Mouse (Mus musculus) thymus, postnatal 4 days (tissue): Measurements from ENCODE around the gene Tmem87a.
A peak's percentile ranks its signal among the peaks of the same experiment; 100 is the strongest.

Experiments
- DNase-seq: peaks from one replicate; pipeline ENCODE4 v3.0.0; 2021

Gene Tmem87a

DNA sequence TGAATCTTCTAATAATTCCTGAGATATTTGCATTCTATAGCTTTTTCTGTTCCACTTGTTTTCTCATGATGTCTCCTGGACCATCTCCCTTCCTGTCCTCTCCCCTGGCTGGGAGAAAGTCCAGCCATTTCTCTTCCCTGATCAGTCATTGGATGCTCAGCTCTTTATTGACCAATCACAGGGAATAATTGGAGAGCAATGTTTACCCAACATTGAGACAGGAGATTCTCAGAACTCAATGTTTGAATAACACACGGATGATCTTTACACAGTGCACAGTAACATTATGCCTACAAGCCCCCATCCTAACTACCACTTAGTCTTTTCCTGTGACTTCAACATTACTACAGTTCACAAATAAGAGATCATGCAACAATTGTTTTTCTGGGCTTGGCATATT lies 43.5 kb downstream of the Tmem87a start:
- no peak for DNase-seq

GRCm38 (mm10) chr2:120352682-120353646 lies 50.9 kb downstream of the Tmem87a start, which contains the start of gene Vps39:
Gene Vps39, minus strand, starts transcription at chr2:120353137.
- peak; percentile 96 for DNase-seq

DNA sequence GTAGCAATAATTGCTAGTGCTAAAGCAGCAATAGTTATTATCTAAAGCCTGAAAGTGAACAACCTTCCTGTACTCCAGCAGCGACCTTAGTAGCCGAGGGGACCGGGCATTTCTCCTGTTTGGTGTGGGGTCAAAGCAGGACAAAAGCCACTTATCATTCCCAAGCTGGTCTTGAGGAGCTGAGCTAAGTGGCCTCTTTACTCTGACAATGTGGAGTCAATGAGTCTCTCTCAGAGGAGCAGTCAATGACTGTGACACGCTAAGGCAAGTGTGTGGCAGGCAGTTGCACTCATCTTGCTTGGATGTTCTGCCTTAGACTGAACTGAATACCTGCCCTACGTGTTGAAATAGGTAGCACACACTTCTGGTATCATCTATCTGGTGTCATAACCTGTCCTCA lies 52.6 kb downstream of the Tmem87a start:
- DNase-seq: no peak

GRCm38 (mm10) chr2:120348120-120348519 lies 55.8 kb downstream of the Tmem87a start:
- peak; percentile 26 for DNase-seq

GRCm38 (mm10) chr2:120341741-120342140 lies 62.2 kb downstream of the Tmem87a start:
- no peak for DNase-seq

DNA sequence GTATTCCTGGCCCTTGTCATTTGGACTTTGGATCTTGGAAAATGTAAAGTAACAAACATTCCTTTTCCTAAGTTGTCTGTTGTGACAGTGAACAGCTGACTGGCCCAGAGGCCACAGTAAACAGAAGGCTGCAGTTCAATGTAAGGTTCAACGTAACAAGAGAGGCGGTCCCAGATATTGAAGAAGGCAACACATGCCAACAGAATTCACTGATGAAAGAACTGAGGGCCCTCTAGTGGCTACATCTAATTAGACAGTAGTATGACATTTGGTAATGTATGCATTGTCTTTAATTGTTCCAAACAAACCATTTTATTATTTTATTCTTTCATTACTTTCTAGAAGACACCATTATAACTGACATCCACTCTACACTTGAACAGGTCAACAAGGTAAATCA lies 66.0 kb downstream of the Tmem87a start:
- no peak for DNase-seq

GRCm38 (mm10) chr2:120331575-120331974 lies 72.3 kb downstream of the Tmem87a start:
- no peak for DNase-seq

DNA sequence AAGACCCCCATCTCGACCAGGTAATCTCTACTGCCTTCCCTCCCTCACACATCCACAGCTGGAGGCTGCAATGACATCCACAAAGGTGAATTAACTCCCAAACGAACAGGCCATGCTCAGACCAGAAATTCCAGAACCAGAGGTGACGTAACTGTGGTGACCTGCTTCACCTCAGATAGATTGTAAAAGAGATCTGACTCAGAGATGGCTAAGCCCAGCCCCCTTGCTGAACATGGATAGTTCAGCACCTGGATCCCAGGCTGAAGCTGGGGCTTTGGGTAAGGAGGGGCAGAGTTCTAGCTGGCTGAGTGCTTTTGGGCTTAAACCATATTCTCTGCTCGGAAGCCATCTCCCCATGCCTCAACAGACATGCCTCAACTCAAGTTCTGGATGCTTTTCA lies 88.8 kb downstream of the Tmem87a start:
- DNase-seq: no peak

GRCm38 (mm10) chr2:120314487-120314886 lies 89.4 kb downstream of the Tmem87a start:
- no peak for DNase-seq

DNA sequence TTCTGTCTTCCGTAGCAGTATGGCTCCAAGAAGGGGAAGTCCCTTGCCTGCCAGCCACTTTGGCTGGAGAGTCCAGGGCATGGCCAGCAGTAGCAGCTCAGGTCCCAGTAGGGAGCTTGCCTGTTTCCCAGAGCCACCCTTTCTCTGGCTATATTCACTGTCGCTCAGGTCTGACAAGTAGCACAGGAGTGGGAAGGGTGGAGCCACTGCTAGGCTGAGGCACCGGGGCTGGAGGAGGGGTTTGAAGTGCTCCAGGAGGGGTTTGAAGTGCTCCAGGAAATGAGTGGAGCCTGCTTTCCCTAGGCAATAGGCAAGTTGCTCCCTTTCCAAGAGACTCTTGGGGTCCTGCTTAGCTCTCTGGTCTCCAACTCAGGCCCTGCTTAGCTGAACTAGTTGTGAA lies 89.9 kb downstream of the Tmem87a start, which contains the start of gene Pla2g4f:
Gene Pla2g4f, minus strand, starts transcription at position 190 of the 400 bp plus-strand sequence.
- no peak for DNase-seq

DNA sequence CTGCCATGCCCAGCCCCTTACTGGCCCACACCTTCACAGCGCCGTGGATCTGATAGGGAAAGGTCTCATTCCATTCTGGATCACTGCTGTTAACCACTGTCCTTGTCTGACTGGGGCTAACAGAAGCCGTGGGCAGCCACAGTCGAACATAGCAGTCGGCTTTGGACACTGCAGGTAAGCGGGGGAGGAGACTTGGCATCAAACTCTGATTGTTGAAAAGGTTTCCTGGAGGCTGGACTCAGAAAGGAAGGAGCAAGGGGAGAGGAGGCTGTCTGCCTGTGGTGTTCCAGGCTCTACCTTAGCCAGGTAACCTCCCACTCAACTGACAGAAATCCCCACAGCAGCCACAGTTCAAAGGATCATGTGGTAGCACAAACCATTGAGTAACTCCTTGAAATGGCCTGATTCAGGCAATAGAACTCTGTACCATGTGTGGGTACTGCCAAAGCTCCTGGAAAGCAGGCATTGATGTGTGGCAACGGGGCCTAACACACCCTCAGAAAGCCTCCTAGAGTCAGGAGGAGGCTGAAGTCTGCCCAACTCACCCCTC lies 91.6 kb downstream of the Tmem87a start:
- no peak for DNase-seq
